Mouse (Mus musculus) myocyte (in vitro differentiated cells): Measurements from ENCODE around the gene Rere.

Source experiments
- CEBPB ChIP-seq: IDR thresholded peaks from 2 replicates; pipeline ENCODE4 v1.6.1; 2011; ENCODE audit warnings: mild to moderate bottlenecking, moderate library complexity; ENCODE audit not compliant: poor library complexity, insufficient read depth, severe bottlenecking
- E2F4 ChIP-seq: IDR thresholded peaks from one replicate; pipeline ENCODE4 v1.6.1; 2011; ENCODE audit warnings: mild to moderate bottlenecking, control low read depth, moderate library complexity; ENCODE audit not compliant: insufficient read depth
- MAX ChIP-seq: IDR thresholded peaks from one replicate; pipeline ENCODE4 v1.6.1; 2011; ENCODE audit warnings: low read depth, mild to moderate bottlenecking, control low read depth
- MYOG ChIP-seq, 3 experiments: IDR thresholded peaks; one replicate each; pipeline ENCODE4 v1.6.1; 2011; ENCODE audit warnings: control low read depth in 2 of 3, low read depth in 2 of 3, mild to moderate bottlenecking in 2 of 3; ENCODE audit not compliant: insufficient read length in 2 of 3, control insufficient read depth in 1 of 3, insufficient read depth in 1 of 3
- POLR2A ChIP-seq: IDR thresholded peaks from one replicate; pipeline ENCODE4 v1.6.1; 2011; ENCODE audit warnings: low read depth, mild to moderate bottlenecking, control low read depth, moderate library complexity; ENCODE audit not compliant: insufficient read length
- POLR2AphosphoS2 ChIP-seq: IDR thresholded peaks from one replicate; pipeline ENCODE4 v1.6.1; 2011; ENCODE audit warnings: low read depth, control low read depth; ENCODE audit not compliant: insufficient read length
- SRF ChIP-seq: IDR thresholded peaks from one replicate; pipeline ENCODE4 v1.6.1; 2011; ENCODE audit warnings: low read depth; ENCODE audit not compliant: control insufficient read depth, insufficient read length
- TCF12 ChIP-seq: IDR thresholded peaks from one replicate; pipeline ENCODE4 v1.6.1; 2011; ENCODE audit warnings: mild to moderate bottlenecking, control low read depth; ENCODE audit not compliant: poor library complexity, insufficient read depth, severe bottlenecking
- USF1 ChIP-seq: IDR thresholded peaks from one replicate; pipeline ENCODE4 v1.6.1; 2011; ENCODE audit warnings: low read depth, mild to moderate bottlenecking, control low read depth, moderate library complexity

- TF ChIP-seq POLR2A (no peak), POLR2AphosphoS2 (no peak), MYOG (IDR thresholded peaks at IDR 0.05; ENCODE audit: control insufficient read depth in 1 of 3, insufficient read depth in 1 of 3, insufficient read length in 2 of 3, low read depth in 2 of 3) (no peak), TCF12 (no peak), MAX (no peak), USF1 (no peak), CEBPB (no peak), SRF (no peak), E2F4 (no peak)
Observed at GRCm38 (mm10) chr4:150283993-150284392, 2.5 kb downstream of the Rere start.
